Mouse (Mus musculus) embryonic facial prominence, embryonic 13.5 days (tissue): ENCODE results near the gene Ube2j1. TPM values are rescaled to one million over a fixed set of nuclear protein-coding genes. Genes with fewer than 3 reads are reported as not detected.
"Not testable (repeated sequence)": the region's sequence is repeated elsewhere in the genome, so short reads cannot be mapped to it uniquely, and the experiment has no call there.

Source experiments
- ATAC-seq: fragments of 200-750 bp; cut with Nextera tagmentation; 2 replicates; pipeline ENCODE4 v1.8.0; 2017; ENCODE audit warnings: low read depth; ENCODE audit not compliant: insufficient number of reproducible peaks, insufficient read depth, low FRiP score, low TSS enrichment
- H3K27ac ChIP-seq: fragments of 300-500 bp; sonication (generic); 2 replicates; pipeline ENCODE4 v1.5.1; 2015; ENCODE audit warnings: moderate library complexity, mild to moderate bottlenecking, inconsistent platforms
- H3K27me3 ChIP-seq: fragments of 300-500 bp; sonication (generic); 2 replicates; pipeline ENCODE4 v1.6.1; 2015; ENCODE audit warnings: mild to moderate bottlenecking, inconsistent platforms
- H3K36me3 ChIP-seq: fragments of 300-500 bp; sonication (generic); 2 replicates; pipeline ENCODE4 v1.6.1; 2015; ENCODE audit warnings: mild to moderate bottlenecking, inconsistent platforms
- H3K4me1 ChIP-seq: fragments of 300-500 bp; sonication (generic); 2 replicates; pipeline ENCODE4 v1.6.1; 2015; ENCODE audit warnings: inconsistent platforms
- H3K4me2 ChIP-seq: fragments of 300-500 bp; sonication (generic); 2 replicates; pipeline ENCODE4 v1.6.1; 2015; ENCODE audit warnings: moderate library complexity, mild to moderate bottlenecking, inconsistent platforms
- H3K4me3 ChIP-seq: fragments of 300-500 bp; sonication (generic); 2 replicates; pipeline ENCODE4 v1.5.1; 2015; ENCODE audit warnings: mild to moderate bottlenecking, inconsistent platforms
- H3K9ac ChIP-seq: fragments of 300-500 bp; sonication (generic); 2 replicates; pipeline ENCODE4 v1.6.1; 2015; ENCODE audit warnings: mild to moderate bottlenecking, inconsistent platforms
- H3K9me3 ChIP-seq: fragments of 300-500 bp; sonication (generic); 2 replicates; pipeline ENCODE4 v1.6.1; 2016; ENCODE audit warnings: inconsistent platforms
- WGBS: fragments of 180-500 bp; shearing (Covaris S2); methylation state at CpG from one replicate; pipeline ENCODE4 v1.1.7; 2015; ENCODE audit warnings: mixed read lengths; 5-methylcytosine and 5-hydroxymethylcytosine counted together
- polyA plus RNA-seq: library from polyadenylated mRNA; unstranded; fragments of >200 nt; fragmentation: Nextera tagmentation; extraction: Ambion mirVana; gene quantifications from 2 replicates; pipeline ENCODE4 v1.2.1, GENCODE M21; 2015

Gene Ube2j1
- polyA plus RNA-seq, 1 experiment from 2014 or later, result 34.1 TPM

DNA sequence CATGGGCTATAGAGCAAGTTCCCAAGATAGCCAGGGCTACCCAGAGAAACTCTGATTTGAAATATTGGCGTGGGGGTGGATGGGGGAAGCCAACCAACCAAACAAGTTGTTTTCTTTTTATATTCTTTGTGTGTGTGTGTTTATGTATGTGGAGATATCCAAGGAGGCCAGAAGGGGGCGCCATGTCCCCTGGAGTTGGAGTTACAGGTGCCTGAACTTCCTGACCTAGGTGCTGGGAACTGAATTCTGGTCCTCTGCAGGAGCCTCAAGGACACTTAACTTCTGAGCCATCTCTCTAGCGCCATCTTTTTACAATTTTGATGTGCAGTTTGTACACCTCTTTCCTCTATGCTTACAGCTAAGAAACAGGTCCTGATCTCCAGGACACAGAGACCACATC, 37.0 kb upstream of the Ube2j1 start:
- no peaks in the 10 kb centered on the region for H3K36me3 ChIP-seq
- H3K4me3 ChIP-seq, result no peak overlapping the region
- no peaks in the 10 kb centered on the region for H3K9me3 ChIP-seq
- WGBS, result 78% methylated on average over 3 of the region's 3 CpGs
- H3K4me2 ChIP-seq, result no peak overlapping the region
- no peaks in the 10 kb centered on the region for H3K4me1 ChIP-seq
- no peaks in the 10 kb centered on the region for H3K27me3 ChIP-seq
- ATAC-seq, result no peak
- no peak overlapping the region for H3K27ac ChIP-seq
- no peak overlapping the region for H3K9ac ChIP-seq

GRCm38 (mm10) chr4:32996083-32996482, 35.1 kb upstream of the Ube2j1 start:
- H3K4me2 ChIP-seq, result no peak overlapping the region
- ATAC-seq, result no peak
- H3K27ac ChIP-seq, result no peak overlapping the region
- no peaks in the 10 kb centered on the region for H3K27me3 ChIP-seq
- no peak overlapping the region for H3K4me3 ChIP-seq
- no peaks in the 10 kb centered on the region for H3K9me3 ChIP-seq
- no peak overlapping the region for H3K9ac ChIP-seq
- H3K36me3 ChIP-seq, result no peaks in the 10 kb centered on the region
- H3K4me1 ChIP-seq, result no peaks in the 10 kb centered on the region
- 98% methylated on average over 5 of the region's 5 CpGs for WGBS

- Histone ChIP-seq H3K4me3 (no peak overlapping the region), H3K9ac (no peak overlapping the region), H3K27ac (no peak overlapping the region), H3K4me2 (no peak overlapping the region), H3K36me3 (no peaks in the 10 kb centered on the region), H3K9me3 (no peaks in the 10 kb centered on the region), H3K27me3 (no peaks in the 10 kb centered on the region), H3K4me1 (no peaks in the 10 kb centered on the region)
- ATAC-seq, result no peak
- 84% methylated on average over 5 of the region's 5 CpGs for WGBS
These were observed 33.6 kb upstream of the Ube2j1 start for GRCm38 (mm10) chr4:32997571-32997970.

DNA sequence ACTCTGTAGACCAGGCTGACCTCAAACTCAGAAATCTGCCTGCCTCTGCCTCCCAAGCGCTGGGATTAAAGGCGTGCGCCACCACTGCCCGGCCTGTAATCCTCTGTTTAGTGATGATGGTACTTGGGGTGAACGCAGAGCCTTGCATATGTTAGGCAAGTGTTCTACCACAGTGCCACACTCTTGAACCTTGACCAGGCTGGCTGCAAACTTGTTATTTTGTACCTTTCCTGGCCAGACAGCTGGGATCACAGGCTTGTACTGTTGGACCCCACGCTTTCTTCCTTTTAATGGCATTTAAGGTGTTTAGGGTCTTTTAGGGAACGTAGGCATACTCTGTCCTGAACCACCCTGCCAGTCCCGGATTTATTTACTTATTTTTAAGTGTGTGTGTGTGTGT, 32.2 kb upstream of the Ube2j1 start:
- Histone ChIP-seq H3K4me3 (no peak overlapping the region), H3K9me3 (no peaks in the 10 kb centered on the region), H3K4me2 (no peak overlapping the region), H3K36me3 (no peaks in the 10 kb centered on the region), H3K9ac (no peak overlapping the region), H3K27ac (no peak overlapping the region), H3K27me3 (no peaks in the 10 kb centered on the region), H3K4me1 (no peaks in the 10 kb centered on the region)
- ATAC-seq, result no peak
- WGBS, result 94% methylated on average over 8 of the region's 8 CpGs

DNA sequence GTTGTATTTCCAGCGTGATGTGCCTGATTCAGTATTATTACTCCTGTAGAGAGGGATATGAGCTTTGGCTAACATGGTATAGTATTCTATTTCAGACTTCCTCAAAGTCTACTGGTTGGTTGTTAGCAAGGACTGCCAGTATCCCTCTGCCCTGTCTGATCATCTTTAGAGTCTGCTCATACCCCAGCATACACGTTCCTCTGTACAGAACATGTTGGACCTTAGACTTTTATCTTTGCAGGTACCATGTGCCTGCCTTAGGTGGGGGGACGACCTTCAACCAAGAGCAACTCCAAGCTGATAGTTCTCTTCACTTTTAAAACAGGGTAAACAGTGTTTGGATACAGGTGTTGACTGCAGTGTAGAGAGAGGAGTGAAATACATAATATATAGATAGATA, 29.1 kb upstream of the Ube2j1 start:
- H3K4me2 ChIP-seq, result no peak overlapping the region
- no peaks in the 10 kb centered on the region for H3K9me3 ChIP-seq
- no peaks in the 10 kb centered on the region for H3K36me3 ChIP-seq
- H3K4me3 ChIP-seq, result no peak overlapping the region
- no peak for ATAC-seq
- H3K27me3 ChIP-seq, result no peaks in the 10 kb centered on the region
- H3K27ac ChIP-seq, result no peak overlapping the region
- 77% methylated on average over 3 of the region's 3 CpGs for WGBS
- H3K4me1 ChIP-seq, result no peaks in the 10 kb centered on the region
- no peak overlapping the region for H3K9ac ChIP-seq

DNA sequence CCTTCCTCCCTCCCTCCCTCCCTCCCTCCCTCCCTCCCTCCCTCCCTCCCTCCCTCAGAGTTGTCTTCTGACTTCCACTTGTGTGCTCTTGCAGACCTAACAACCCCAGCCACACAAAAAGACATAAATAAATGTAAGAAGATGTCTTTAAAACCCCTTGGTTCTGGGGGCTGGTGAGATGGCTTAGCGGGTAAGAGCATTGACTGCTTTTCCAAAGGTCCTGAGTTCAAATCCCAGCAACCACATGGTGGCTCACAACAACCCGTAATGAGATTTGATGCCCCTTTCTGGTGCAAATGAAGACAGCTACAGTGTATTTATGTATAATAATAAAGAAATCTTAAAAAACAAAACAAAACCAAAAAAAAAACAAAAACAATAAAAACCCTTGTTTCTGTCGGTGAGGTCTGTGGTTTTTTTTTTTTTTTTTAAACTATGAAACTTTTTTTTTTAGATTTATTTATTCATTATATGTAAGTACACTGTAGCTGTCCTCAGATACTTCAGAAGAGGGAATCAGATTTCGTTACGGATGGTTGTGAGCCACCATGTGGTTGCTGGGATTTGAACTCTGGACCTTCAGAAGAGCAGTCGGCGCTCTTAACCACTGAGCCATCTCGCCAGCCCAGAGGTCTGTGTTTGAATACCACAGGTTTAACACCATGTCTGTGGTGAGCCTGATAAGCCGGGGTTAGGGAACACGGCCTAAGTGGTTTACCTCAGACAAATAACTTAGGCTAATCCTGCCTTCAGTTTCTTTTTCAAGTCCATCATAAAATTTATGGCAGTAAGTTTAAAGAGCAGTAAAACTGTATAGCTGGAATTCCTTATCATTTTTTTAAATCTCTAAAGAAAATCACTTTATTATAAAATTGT, 25.4 kb upstream of the Ube2j1 start:
- H3K9me3 ChIP-seq, result not testable (repeated sequence)
- WGBS, result 89% methylated on average over 10 of the region's 10 CpGs

GRCm38 (mm10) chr4:33006844-33007243, 24.4 kb upstream of the Ube2j1 start:
- Histone ChIP-seq H3K4me1 (no peaks in the 10 kb centered on the region), H3K36me3 (no peaks in the 10 kb centered on the region), H3K4me2 (no peak overlapping the region), H3K4me3 (no peak overlapping the region), H3K9me3 (no peaks in the 10 kb centered on the region; the same call in 1 of the 2 replicates), H3K27me3 (no peaks in the 10 kb centered on the region), H3K27ac (no peak overlapping the region), H3K9ac (no peak overlapping the region)
- whole genome bisulfite sequencing, result 96% methylated on average over 11 of the region's 11 CpGs
- ATAC-seq, result no peak

More for the DNA sequence above, 25.4 kb upstream of the Ube2j1 start:
- H3K27me3 ChIP-seq, H3K27ac ChIP-seq, H3K36me3 ChIP-seq, H3K4me2 ChIP-seq, H3K9ac ChIP-seq, ATAC-seq, H3K4me3 ChIP-seq, H3K4me1 ChIP-seq: not testable (repeated sequence)

DNA sequence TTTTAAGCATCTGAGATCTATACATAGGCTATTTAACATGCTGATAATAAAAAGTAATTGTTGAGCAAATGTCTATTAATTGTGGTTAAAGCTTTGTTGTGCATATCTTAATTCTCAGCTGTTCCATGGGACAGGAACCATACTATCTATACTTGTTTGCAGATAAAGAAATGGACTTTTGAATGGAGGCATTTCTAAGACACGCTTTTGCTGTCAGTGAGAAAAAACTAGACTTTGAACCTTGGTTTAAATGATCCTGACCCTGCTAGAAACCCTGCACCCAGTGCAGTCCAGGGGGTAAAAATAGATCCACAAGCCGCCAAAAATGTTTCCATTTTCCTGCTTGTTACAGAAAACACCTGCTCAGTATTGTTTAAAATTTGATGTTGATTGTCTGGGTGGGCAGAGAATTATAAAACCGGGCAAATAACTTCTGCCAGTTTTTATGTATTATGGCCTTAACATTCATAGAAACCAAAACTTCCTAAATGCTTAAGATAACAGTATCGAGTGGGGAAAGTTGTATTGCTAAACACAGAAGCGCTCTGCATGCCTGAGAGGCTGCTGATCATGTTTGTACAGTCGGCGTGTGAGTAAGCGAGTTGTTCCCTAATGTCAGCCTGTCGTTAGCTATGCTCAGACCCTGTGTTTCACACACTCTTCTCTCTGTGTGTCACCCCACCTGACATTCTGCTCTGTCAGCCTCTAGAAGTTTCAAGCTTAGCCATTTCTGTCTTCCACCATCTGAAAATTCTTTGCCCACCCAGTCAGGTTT, 23.6 kb upstream of the Ube2j1 start:
- no peak for ATAC-seq
- Histone ChIP-seq H3K36me3 (no peaks in the 10 kb centered on the region), H3K4me2 (no peak overlapping the region), H3K4me3 (no peak overlapping the region), H3K27me3 (no peaks in the 10 kb centered on the region), H3K9ac (no peak overlapping the region), H3K27ac (no peak overlapping the region), H3K4me1 (no peaks in the 10 kb centered on the region), H3K9me3 (no peaks in the 10 kb centered on the region; the same call in 1 of the 2 replicates)
- WGBS, result 86% methylated on average over 9 of the region's 9 CpGs

DNA sequence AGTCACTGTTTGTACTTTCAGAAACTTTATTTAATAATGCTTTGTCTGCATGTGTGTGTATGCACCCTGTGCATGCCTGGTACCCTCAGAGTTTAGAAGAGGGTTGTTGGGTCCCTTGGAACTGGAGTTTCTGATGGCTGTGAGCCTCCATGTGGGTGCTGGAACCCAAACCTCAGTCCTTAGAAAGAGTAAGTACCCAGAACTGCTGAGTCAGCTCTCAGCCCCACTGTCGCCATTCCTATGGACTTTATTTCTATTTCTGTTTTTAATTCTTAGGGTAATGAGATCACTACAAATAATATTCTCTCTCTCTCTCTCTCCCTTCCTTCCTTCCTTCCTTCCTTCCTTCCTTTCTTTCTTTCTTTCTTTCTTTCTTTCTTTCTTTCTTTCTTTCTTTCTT, 21.1 kb upstream of the Ube2j1 start:
- Histone ChIP-seq H3K4me2 (no peak overlapping the region), H3K9me3 (no peaks in the 10 kb centered on the region; the same call in 1 of the 2 replicates), H3K27ac (no peak overlapping the region), H3K4me3 (no peak overlapping the region), H3K27me3 (no peaks in the 10 kb centered on the region), H3K36me3 (no peaks in the 10 kb centered on the region), H3K4me1 (no peaks in the 10 kb centered on the region), H3K9ac (no peak overlapping the region)
- ATAC-seq, result no peak
- WGBS, result 92% methylated on average over 1 of the region's 1 CpGs

DNA sequence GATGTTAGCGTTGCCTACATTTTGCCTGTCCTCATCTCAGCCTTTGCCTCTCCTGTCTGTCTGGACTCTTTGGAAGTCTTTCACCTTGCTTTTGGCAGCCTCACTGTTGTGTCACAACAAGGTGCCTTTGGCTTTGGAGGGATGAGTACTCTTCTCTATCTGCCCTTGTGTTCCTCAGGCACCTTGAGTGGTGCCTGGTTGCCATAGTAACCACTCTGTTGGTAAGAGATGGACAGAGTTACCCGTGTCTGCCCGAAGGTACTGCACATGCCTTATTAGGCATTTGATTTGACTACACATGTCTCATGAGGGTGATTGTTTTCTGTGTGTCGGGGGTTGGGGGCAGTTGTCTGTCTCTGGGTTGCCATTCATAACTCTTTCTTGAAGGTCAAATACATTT, 18.7 kb upstream of the Ube2j1 start:
- Histone ChIP-seq H3K27ac (no peak overlapping the region), H3K9ac (no peak overlapping the region), H3K4me1 (no peaks in the 10 kb centered on the region), H3K4me2 (no peak overlapping the region), H3K27me3 (no peaks in the 10 kb centered on the region), H3K9me3 (no peaks in the 10 kb centered on the region; the same call in 1 of the 2 replicates), H3K4me3 (no peak overlapping the region), H3K36me3 (no peaks in the 10 kb centered on the region)
- WGBS, result 80% methylated on average over 4 of the region's 4 CpGs
- ATAC-seq, result no peak

GRCm38 (mm10) chr4:33018361-33018999, 12.7 kb upstream of the Ube2j1 start:
- Histone ChIP-seq H3K9me3 (no peaks in the 10 kb centered on the region; the same call in 1 of the 2 replicates), H3K4me1 (no peaks in the 10 kb centered on the region), H3K4me2 (no peak overlapping the region), H3K27ac (no peak overlapping the region), H3K9ac (no peak overlapping the region), H3K4me3 (no peak overlapping the region), H3K27me3 (no peaks in the 10 kb centered on the region), H3K36me3 (no peaks in the 10 kb centered on the region)
- ATAC-seq, result no peak
- 52% methylated on average over 9 of the region's 9 CpGs for WGBS
